In the genomic region with DNA sequence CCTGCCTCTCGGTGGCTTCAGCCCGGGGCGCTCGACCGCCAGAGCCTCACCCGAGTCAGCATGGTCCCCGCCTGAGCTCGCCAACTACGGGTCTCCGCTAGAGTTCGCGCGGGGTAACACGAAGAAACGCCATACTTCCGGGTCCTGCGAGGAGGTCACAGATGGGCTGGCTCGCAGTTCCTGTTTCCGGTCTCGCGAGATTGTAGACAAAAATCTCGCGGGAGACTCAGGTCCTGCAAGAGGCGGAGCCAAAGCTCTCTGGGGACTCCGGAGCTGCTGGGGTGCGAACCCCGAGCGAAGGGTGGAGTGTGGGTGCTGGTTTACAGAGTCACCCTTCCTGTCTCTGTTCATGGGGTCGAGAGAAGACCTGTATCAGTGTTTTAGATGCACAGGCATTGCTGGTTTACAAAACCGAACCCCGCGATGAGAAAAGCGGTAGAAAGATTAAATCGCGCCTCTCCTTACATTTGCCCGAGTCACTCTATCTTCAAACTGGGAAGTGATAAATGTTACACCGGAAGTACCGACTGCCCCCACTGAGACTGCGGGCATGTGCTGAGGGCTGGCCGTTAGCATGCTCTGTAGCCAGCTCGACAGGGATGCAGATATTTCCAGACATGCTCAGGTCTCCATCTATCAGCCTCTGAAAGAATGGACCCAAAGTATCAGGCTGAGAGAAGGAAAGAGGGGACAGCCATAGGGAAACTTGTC, we compare ENCODE assay signal across 8 mouse cellular contexts. TPM values are rescaled to one million over a fixed set of nuclear protein-coding genes. Genes with fewer than 3 reads are reported as not detected.
DNase-seq lines count a peak whose midpoint lies in the region; ATAC-seq and TF ChIP-seq lines count a peak whose summit lies in the region.

TSS of gene Nsun3 (minus strand) at position 198 of the 711 bp plus-strand sequence.

- peaks cover 8% of the 10 kb centered on the region for H3K79me3 ChIP-seq in C2C12 (ENCODE audit: low read depth)

- peaks cover 20% of the 10 kb centered on the region for H3K79me2 ChIP-seq in C2C12 (ENCODE audit: control insufficient read depth, insufficient read depth)
- no peaks in the 10 kb centered on the region for H3K79me2 ChIP-seq in liver, adult 2 months (ENCODE audit: control insufficient read depth, insufficient read depth, low read length)
- H3K79me2 ChIP-seq in myocyte (ENCODE audit: control insufficient read depth, insufficient read depth) = no peaks in the 10 kb centered on the region

- H3K9me3 ChIP-seq in erythroblast, embryonic 14.5 days (ENCODE audit: control insufficient read depth, low read length) = no peaks in the 10 kb centered on the region
- H3K9me3 ChIP-seq in heart, embryonic 11.5 days (replicated peaks; ENCODE audit: control insufficient read depth, low read length) = no peaks in the 10 kb centered on the region
- H3K9me3 ChIP-seq in kidney, embryonic 16.5 days (ENCODE audit: low read length) = no peaks in the 10 kb centered on the region

- peaks cover 23% of the 10 kb centered on the region for H3K4me1 ChIP-seq in erythroblast, embryonic 14.5 days (ENCODE audit: control insufficient read depth)
- no peaks in the 10 kb centered on the region; the same call in 1 of the 2 replicates for H3K4me1 ChIP-seq in heart, embryonic 11.5 days (ENCODE audit: control insufficient read depth, insufficient read depth, low read length)
- H3K4me1 ChIP-seq in kidney, embryonic 16.5 days (ENCODE audit: insufficient read depth, low read length) = peaks cover 13% of the 10 kb centered on the region
- peaks cover 3% of the 10 kb centered on the region; the same call in 1 of the 2 replicates for H3K4me1 ChIP-seq in liver, adult 2 months (ENCODE audit: control insufficient read depth, insufficient read depth, low read length)

- no peak for TF ChIP-seq CTCF in C2C12 (IDR thresholded peaks at IDR 0.05; ENCODE audit: control insufficient read depth, insufficient read depth, insufficient read length)
- TF ChIP-seq CTCF in brain, embryonic 14.5 days (IDR thresholded peaks at IDR 0.05; ENCODE audit: borderline replicate concordance, extremely low read depth, insufficient read depth, insufficient read length) = 0 out of 2 replicates have a peak, but pooled peaks have one; percentile 0
- TF ChIP-seq CTCF in liver, adult 2 months (IDR thresholded peaks at IDR 0.05; ENCODE audit: low read depth, low read length) = no peak

- DNase-seq in brain, embryonic 14.5 days (ENCODE audit: low read depth) = peak; percentile 99
- DNase-seq in liver, adult 2 months (ENCODE audit: extremely low read depth, low read depth, low spot score) = peak; percentile 88
- peak; percentile 98 for DNase-seq in splenic B cell, adult 2 months (ENCODE audit: low read depth, low spot score)

- H3K27ac ChIP-seq in heart, embryonic 11.5 days (ENCODE audit: low read depth, low read length) = peak within 1 kb of the TSS; percentile 86
- peak within 1 kb of the TSS; percentile 77 for H3K27ac ChIP-seq in kidney, embryonic 16.5 days (ENCODE audit: low read length)
- H3K27ac ChIP-seq in liver, adult 2 months (replicated peaks; ENCODE audit: insufficient read depth, low read depth, low read length) = peak within 1 kb of the TSS; percentile 91

- TF ChIP-seq POLR2A in brain, embryonic 14.5 days (IDR thresholded peaks at IDR 0.05; ENCODE audit: borderline replicate concordance, extremely low read depth, insufficient read depth, insufficient read length, poor library complexity, severe bottlenecking) = peak; percentile 77; the same call in 1 of the 2 replicates
- TF ChIP-seq POLR2A in liver, adult 2 months (IDR thresholded peaks at IDR 0.05; ENCODE audit: extremely low read depth, insufficient read depth, low read length) = peak; percentile 81
- TF ChIP-seq POLR2A in myocyte (IDR thresholded peaks at IDR 0.05; ENCODE audit: insufficient read length, low read depth) = peak; percentile 77

- H3K36me3 ChIP-seq in C2C12 (ENCODE audit: control insufficient read depth, insufficient read depth) (peaks cover 17% of the 10 kb centered on the region), myocyte (ENCODE audit: control insufficient read depth, insufficient read depth) (no peaks in the 10 kb centered on the region)
- peaks cover 17% of the 10 kb centered on the region for H3K36me3 ChIP-seq in erythroblast, embryonic 14.5 days (ENCODE audit: control insufficient read depth)
- H3K36me3 ChIP-seq in heart, embryonic 11.5 days (ENCODE audit: control insufficient read depth, insufficient read depth, low read length) = no peaks in the 10 kb centered on the region
- no peaks in the 10 kb centered on the region for H3K36me3 ChIP-seq in kidney, embryonic 16.5 days (ENCODE audit: insufficient read depth, low read length)
- H3K36me3 ChIP-seq in liver, adult 2 months (ENCODE audit: control insufficient read depth, insufficient read depth, low read length) = no peaks in the 10 kb centered on the region
- H3K36me3 ChIP-seq in splenic B cell, adult 2 months (ENCODE audit: control insufficient read depth, insufficient read depth, low read length, poor library complexity, severe bottlenecking) = no peaks in the 10 kb centered on the region; the same call in 1 of the 2 replicates

- H3K27me3 ChIP-seq in C2C12 (ENCODE audit: control insufficient read depth, insufficient read depth, insufficient read length) = no peaks in the 10 kb centered on the region
- no peaks in the 10 kb centered on the region for H3K27me3 ChIP-seq in erythroblast, embryonic 14.5 days (ENCODE audit: control insufficient read depth)
- H3K27me3 ChIP-seq in heart, embryonic 11.5 days (ENCODE audit: control insufficient read depth, insufficient read depth, low read length) = no peaks in the 10 kb centered on the region
- H3K27me3 ChIP-seq in kidney, embryonic 16.5 days (ENCODE audit: insufficient read depth, low read length) = no peaks in the 10 kb centered on the region
- H3K27me3 ChIP-seq in liver, adult 2 months (ENCODE audit: control insufficient read depth, insufficient read depth, low read length) = no peaks in the 10 kb centered on the region
- H3K27me3 ChIP-seq in myocyte (ENCODE audit: control insufficient read depth, insufficient read depth, insufficient read length) = no peaks in the 10 kb centered on the region
- no peaks in the 10 kb centered on the region for H3K27me3 ChIP-seq in splenic B cell, adult 2 months (ENCODE audit: control insufficient read depth, insufficient read depth, low read length, poor library complexity, severe bottlenecking)

- peak within 1 kb of the TSS; percentile 90 for H3ac ChIP-seq in C2C12 (ENCODE audit: control insufficient read depth, insufficient read length, low read depth)
- H3ac ChIP-seq in myocyte (ENCODE audit: control insufficient read depth, insufficient read length) = peak within 1 kb of the TSS; percentile 73

- H3K4me2 ChIP-seq in heart, embryonic 11.5 days = peak within 1 kb of the TSS; percentile 85
- peak within 1 kb of the TSS; percentile 73 for H3K4me2 ChIP-seq in kidney, embryonic 16.5 days (replicated peaks; ENCODE audit: low read depth, low read length)
- peak within 1 kb of the TSS; percentile 79 for H3K4me2 ChIP-seq in myocyte (ENCODE audit: low read depth)

- H3K9ac ChIP-seq in heart, embryonic 11.5 days (ENCODE audit: low read depth, low read length) = peak within 1 kb of the TSS; percentile 94
- peak within 1 kb of the TSS; percentile 75 for H3K9ac ChIP-seq in kidney, embryonic 16.5 days (replicated peaks; ENCODE audit: low read length)
- H3K9ac ChIP-seq in liver, adult 2 months (ENCODE audit: low read depth, low read length) = peak within 1 kb of the TSS; percentile 97

- ATAC-seq in heart, embryonic 11.5 days (replicated peaks; ENCODE audit: insufficient number of reproducible peaks, low FRiP score, low TSS enrichment) = peak; percentile 95
- peak; percentile 99 for ATAC-seq in kidney, embryonic 16.5 days (ENCODE audit: low FRiP score, low TSS enrichment)

- 2% methylated on average over 41 of the region's 41 CpGs for WGBS in heart, embryonic 11.5 days (ENCODE audit: insufficient replicate concordance)
- 2% methylated on average over 41 of the region's 41 CpGs for WGBS in kidney, embryonic 16.5 days
- 2% methylated on average over 41 of the region's 41 CpGs for WGBS in liver, adult 2 months

- H3K4me3 ChIP-seq in C2C12 (ENCODE audit: insufficient read depth, poor library complexity, severe bottlenecking) (peak within 1 kb of the TSS; percentile 69), myocyte (peak within 1 kb of the TSS; percentile 53)
- H3K4me3 ChIP-seq in erythroblast, embryonic 14.5 days (replicated peaks) = peak within 1 kb of the TSS; percentile 88
- peak within 1 kb of the TSS; percentile 81 for H3K4me3 ChIP-seq in heart, embryonic 11.5 days (ENCODE audit: low read depth, low read length)
- peak within 1 kb of the TSS; percentile 58 for H3K4me3 ChIP-seq in kidney, embryonic 16.5 days (ENCODE audit: low read length)
- peak within 1 kb of the TSS; percentile 90 for H3K4me3 ChIP-seq in liver, adult 2 months (ENCODE audit: insufficient read depth, low read depth, low read length)

TF ChIP-seq in C2C12, 6 proteins besides CTCF, POLR2A, EP300 and RAD21:
- TF ChIP-seq MAX (IDR thresholded peaks at IDR 0.05) = peak; percentile 30
- no peak for TF ChIP-seq USF1 (IDR thresholded peaks at IDR 0.05; ENCODE audit: low read depth)

TF ChIP-seq in myocyte, 11 proteins besides CTCF, POLR2A, EP300 and RAD21 (continues in another document):
- no peak for TF ChIP-seq CEBPB (IDR thresholded peaks at IDR 0.05; ENCODE audit: insufficient read depth, poor library complexity, severe bottlenecking)
- TF ChIP-seq REST (IDR thresholded peaks at IDR 0.05; ENCODE audit: insufficient read depth, insufficient read length) = no peak
- no peak for TF ChIP-seq TCF3 (IDR thresholded peaks at IDR 0.05; ENCODE audit: insufficient read length, low read depth)
- no peak for TF ChIP-seq TCF12 (IDR thresholded peaks at IDR 0.05; ENCODE audit: insufficient read depth, poor library complexity, severe bottlenecking)
- TF ChIP-seq USF1 (IDR thresholded peaks at IDR 0.05; ENCODE audit: low read depth) = no peak
- peak; percentile 57 for TF ChIP-seq POLR2AphosphoS2 (IDR thresholded peaks at IDR 0.05; ENCODE audit: insufficient read length, low read depth)
- TF ChIP-seq MYOG (IDR thresholded peaks at IDR 0.05; ENCODE audit: control insufficient read depth in 1 of 3, insufficient read depth in 1 of 3, insufficient read length in 2 of 3, low read depth in 2 of 3) = peak in 1 of 3 experiments; percentile 28
- no peak for TF ChIP-seq E2F4 (IDR thresholded peaks at IDR 0.05; ENCODE audit: insufficient read depth)
- no peak for TF ChIP-seq MAX (IDR thresholded peaks at IDR 0.05; ENCODE audit: low read depth)
- TF ChIP-seq MYOD1 (IDR thresholded peaks at IDR 0.05; ENCODE audit: control insufficient read depth in 1 of 3, insufficient read length in 2 of 3, low read depth in 2 of 3) = no peak

RNA-seq across cellular contexts. Expression of gene Nsun3, which starts in this region (rescaled TPM):
- polyA plus RNA-seq in C2C12 (2012; fragmentation: generic; extraction: Trizol) (1.8 TPM), myocyte (2012; fragmentation: generic; extraction: Trizol) (3.1 TPM)
- polyA plus RNA-seq in brain, embryonic 14.5 days (2012; rRNA removed) = 9.3 and 9.7 TPM in 2 replicates
- 0.26 and 0.30 TPM in 2 replicates for polyA plus RNA-seq in erythroblast, embryonic 14.5 days (2012)
- 6.8 and 7.2 TPM in 2 replicates for polyA plus RNA-seq in heart, embryonic 11.5 days (2014; fragmentation: Nextera tagmentation; extraction: Ambion mirVana)
- 9.1 and 10.9 TPM in 2 replicates for polyA plus RNA-seq in kidney, embryonic 16.5 days (2015; fragmentation: Nextera tagmentation; extraction: Ambion mirVana)
- total RNA-seq in liver, adult 2 months (2014; rRNA removed) = 7.9 and 8.4 TPM in 2 replicates
- polyA plus RNA-seq in liver, adult 2 months (2012; rRNA removed) = 4.5 and 5.4 TPM in 2 replicates

Comparison
In these comparisons a context has a peak if more than half of its experiments do, and no peak if none do; other contexts are left out.
1. Peak in every context shown above with its lines: DNase-seq, ATAC-seq, H3K4me3 ChIP-seq and H3K27ac ChIP-seq.